Mouse (Mus musculus): ENCODE measurements around the gene Tmem186. TPM values are rescaled to one million over a fixed set of nuclear protein-coding genes. Genes with fewer than 3 reads are reported as not detected.

The Tmem186 gene
- polyA plus RNA-seq, 1 experiment from 2014 or later: 21.1 TPM

DNA sequence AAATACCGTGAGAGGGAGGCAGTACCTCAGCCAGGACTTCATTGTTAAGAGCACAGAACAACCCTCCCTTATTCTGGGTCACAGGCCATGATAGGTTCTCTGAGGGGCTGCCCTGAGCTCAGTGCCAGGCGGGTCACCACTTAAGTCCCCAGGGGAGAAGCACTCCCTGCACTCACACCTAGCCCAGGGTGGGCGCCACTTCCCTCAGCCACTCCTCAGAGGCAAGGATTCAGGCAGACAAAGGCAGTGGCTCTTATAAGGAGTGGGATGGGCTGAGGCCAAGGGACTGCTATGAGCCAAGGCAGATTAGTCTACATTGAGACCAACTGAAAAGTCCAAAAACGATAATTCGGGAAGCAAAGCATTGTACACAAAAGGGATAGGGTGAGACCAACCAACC, 27.9 kb upstream of the Tmem186 start:
- H3K36me3 ChIP-seq: peaks cover 47% of the 10 kb centered on the region
- WGBS: 85% methylated on average over 5 of the region's 5 CpGs

DNA sequence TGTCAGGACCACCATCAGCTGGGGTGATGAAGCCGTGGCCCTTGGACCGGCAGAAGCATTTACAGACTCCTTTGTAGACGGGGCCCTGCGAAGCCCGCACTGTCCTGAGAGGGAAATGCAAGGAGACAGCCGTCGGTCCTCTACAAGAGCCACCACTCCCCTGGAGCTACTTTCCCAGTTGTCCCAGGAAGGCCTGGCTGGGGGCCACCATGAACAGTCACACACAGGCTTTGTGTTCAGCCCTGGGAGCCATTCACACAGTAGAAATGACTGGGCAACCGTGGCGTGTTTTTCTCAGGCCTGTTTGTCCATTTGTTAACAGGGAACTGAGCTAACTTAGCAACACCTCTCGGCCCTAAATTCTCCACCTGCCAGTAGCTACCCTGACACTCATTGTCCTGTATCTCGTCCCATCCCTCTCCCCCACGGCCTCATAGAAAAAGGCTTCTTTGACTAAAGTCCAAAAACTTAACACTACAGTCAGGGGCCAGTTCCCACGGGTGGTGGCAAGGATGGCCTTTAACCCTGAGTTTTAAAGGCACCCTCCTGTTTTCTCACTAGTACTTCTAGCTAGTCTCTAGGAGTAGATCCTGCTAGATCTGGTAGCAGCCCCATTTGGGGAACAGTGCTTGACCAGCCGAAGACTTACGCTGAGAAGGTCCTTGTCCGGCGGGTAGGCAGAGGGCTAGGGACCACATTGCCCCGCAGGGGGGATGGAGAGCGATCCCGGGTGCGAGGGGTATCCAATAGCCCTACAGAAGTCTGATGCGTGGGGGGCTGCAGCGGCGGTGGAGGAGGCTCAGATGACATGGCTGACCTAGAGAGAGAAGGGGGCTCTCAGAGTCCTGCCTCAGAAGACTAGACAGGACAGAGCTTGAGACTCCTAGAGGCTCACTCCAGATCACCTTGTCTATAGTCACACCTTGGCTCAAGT, 26.4 kb upstream of the Tmem186 start:
- no peak for ATAC-seq (ENCODE audit: low FRiP score, low read depth)
- H3K36me3 ChIP-seq: peaks cover 61% of the 10 kb centered on the region
- H3K4me2 ChIP-seq (replicated peaks): no peak overlapping the region
- no peak overlapping the region for H3K4me3 ChIP-seq
- H3K9me3 ChIP-seq: no peaks in the 10 kb centered on the region
- no peaks in the 10 kb centered on the region for H3K27me3 ChIP-seq
- peaks cover 19% of the 10 kb centered on the region for H3K4me1 ChIP-seq
- no peak overlapping the region for H3K9ac ChIP-seq
- 88% methylated on average over 24 of the region's 24 CpGs for whole genome bisulfite sequencing
- H3K27ac ChIP-seq: no peak overlapping the region

More for the DNA sequence above, 27.9 kb upstream of the Tmem186 start:
- H3K4me3 ChIP-seq: no peak overlapping the region
- no peak overlapping the region for H3K27ac ChIP-seq
- H3K4me1 ChIP-seq: peaks cover 34% of the 10 kb centered on the region
- no peaks in the 10 kb centered on the region for H3K9me3 ChIP-seq
- no peak overlapping the region for H3K4me2 ChIP-seq (replicated peaks)
- H3K9ac ChIP-seq: no peak overlapping the region
- H3K27me3 ChIP-seq: no peaks in the 10 kb centered on the region
- no peak for ATAC-seq (ENCODE audit: low FRiP score, low read depth)

DNA sequence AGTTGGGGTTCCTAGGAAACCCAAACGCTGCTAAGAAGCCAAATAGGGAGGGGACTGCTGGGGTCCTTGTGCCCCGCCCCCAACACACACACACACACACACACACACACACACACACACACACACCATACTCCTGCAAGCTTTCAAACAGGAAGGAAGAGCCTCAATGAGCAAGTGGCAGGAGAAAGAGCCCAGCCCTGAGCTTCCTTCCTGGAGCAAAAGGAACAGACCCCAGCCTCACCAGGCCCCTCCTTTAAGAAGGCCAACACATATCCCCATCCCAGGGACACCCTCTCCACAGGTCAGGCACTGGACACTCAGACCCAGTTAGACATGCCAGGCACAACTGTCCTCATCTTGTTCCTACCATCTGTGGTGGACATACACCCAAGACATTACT, 25.5 kb upstream of the Tmem186 start:
- H3K27me3 ChIP-seq: no peaks in the 10 kb centered on the region
- no CpG with 5 or more reads among the region's 2 CpGs for WGBS
- no peak overlapping the region for H3K4me3 ChIP-seq
- H3K4me2 ChIP-seq (replicated peaks): no peak overlapping the region
- H3K9me3 ChIP-seq: no peaks in the 10 kb centered on the region
- H3K4me1 ChIP-seq: peaks cover 12% of the 10 kb centered on the region; the same call in 1 of the 2 replicates
- H3K27ac ChIP-seq: no peak overlapping the region
- peaks cover 66% of the 10 kb centered on the region for H3K36me3 ChIP-seq
- H3K9ac ChIP-seq: no peak overlapping the region
- no peak for ATAC-seq (ENCODE audit: low FRiP score, low read depth)

DNA sequence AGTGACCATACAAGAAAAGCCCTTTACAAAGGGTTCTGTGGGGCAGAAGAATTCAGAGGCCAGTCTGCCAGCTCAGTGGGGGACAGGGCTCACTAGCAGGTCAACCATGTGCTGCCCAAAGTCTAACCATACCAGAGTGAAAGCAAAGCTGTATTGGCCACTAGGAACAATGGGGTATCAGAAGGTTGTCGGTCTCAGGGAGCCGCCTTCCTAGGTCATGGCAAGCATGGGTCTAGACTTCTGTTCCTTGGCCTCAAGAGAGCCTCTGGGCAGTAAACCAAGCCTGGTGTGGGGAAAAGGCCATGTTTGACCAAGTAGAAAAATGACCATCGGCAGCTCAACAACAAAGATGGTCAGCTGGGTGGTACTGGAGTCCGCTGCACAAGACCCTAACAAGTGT, 21.3 kb upstream of the Tmem186 start:
- Histone ChIP-seq H3K4me1 (peaks cover 6% of the 10 kb centered on the region), H3K27ac (no peak overlapping the region), H3K4me3 (no peak overlapping the region), H3K36me3 (peaks cover 86% of the 10 kb centered on the region), H3K27me3 (no peaks in the 10 kb centered on the region), H3K9me3 (no peaks in the 10 kb centered on the region), H3K9ac (no peak overlapping the region), H3K4me2 (replicated peaks) (no peak overlapping the region)
- no peak for ATAC-seq (ENCODE audit: low FRiP score, low read depth)
- WGBS: 94% methylated on average over 4 of the region's 4 CpGs

DNA sequence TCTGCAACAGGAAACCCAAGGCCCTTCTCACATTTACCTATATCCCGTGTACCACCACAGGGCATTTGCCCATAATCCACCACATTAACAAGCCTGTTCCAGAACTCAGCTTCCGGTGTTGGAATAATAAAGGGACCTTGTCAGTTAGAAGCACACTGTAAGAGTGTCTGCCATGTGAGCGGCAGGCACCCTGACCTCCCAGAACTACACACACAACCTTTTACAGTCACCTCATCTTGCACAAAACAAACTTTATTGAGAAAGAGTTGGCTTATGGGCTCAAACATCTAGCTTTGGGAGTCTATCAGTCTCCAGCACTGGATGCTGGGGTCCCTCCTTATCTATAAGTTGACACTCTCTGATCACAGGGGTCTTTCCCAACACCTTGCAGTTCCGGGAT, 20.8 kb upstream of the Tmem186 start:
- Histone ChIP-seq H3K4me3 (no peak overlapping the region), H3K9ac (no peak overlapping the region), H3K36me3 (peaks cover 86% of the 10 kb centered on the region), H3K27ac (no peak overlapping the region), H3K4me1 (peaks cover 10% of the 10 kb centered on the region), H3K4me2 (replicated peaks) (no peak overlapping the region), H3K9me3 (no peaks in the 10 kb centered on the region), H3K27me3 (no peaks in the 10 kb centered on the region)
- ATAC-seq (ENCODE audit: low FRiP score, low read depth): no peak
- 72% methylated on average over 4 of the region's 4 CpGs for WGBS

DNA sequence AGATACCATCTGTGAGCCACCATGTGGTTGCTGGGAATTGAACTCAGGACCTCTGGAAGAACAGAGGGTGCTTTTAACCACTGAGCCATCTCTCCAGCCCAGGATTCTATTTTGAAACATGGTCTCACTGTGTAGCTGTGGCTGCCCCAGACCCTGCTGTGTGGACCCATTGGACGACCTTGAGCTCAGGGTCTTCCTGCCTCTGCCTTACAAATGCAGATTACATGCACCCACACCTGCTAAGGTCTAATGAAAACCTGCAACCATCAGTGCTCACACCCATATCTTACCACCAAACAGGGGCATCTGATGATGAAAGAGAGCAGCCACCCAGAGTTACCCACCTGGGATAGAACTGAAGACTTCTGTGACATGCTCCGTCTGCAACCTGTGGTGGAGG, 18.7 kb upstream of the Tmem186 start:
- no peak overlapping the region for H3K9ac ChIP-seq
- no peak overlapping the region for H3K4me2 ChIP-seq (replicated peaks)
- no peak for ATAC-seq (ENCODE audit: low FRiP score, low read depth)
- no peaks in the 10 kb centered on the region for H3K9me3 ChIP-seq
- peaks cover 11% of the 10 kb centered on the region for H3K4me1 ChIP-seq
- no peaks in the 10 kb centered on the region for H3K27me3 ChIP-seq
- peaks cover 83% of the 10 kb centered on the region for H3K36me3 ChIP-seq
- H3K27ac ChIP-seq: no peak overlapping the region
- H3K4me3 ChIP-seq: no peak overlapping the region
- 89% methylated on average over 2 of the region's 2 CpGs for WGBS

DNA sequence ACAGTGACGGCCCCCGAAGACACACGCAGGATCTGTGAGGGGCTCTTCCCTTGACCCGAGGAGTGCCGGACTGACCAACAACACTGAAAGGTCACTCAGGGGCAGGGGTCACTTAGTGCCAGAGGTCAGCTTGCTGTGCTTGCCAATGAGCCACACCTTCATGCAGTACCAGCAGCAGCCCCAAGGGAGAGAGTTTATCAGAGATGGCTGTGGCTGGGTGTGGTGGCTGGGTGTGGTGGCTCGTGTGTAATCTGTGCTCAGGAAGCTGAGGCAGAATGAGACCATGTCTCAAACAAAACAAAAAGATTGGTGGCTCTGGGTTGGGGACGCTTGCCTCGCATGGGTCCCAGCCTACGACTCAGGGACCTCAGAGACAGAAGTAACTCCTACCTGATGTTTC, 18.1 kb upstream of the Tmem186 start:
- Histone ChIP-seq H3K9me3 (no peaks in the 10 kb centered on the region), H3K36me3 (peaks cover 85% of the 10 kb centered on the region), H3K27ac (no peak overlapping the region), H3K9ac (no peak overlapping the region), H3K4me3 (no peak overlapping the region), H3K27me3 (no peaks in the 10 kb centered on the region), H3K4me2 (replicated peaks) (no peak overlapping the region), H3K4me1 (peaks cover 11% of the 10 kb centered on the region)
- 85% methylated on average over 9 of the region's 9 CpGs for WGBS
- ATAC-seq (ENCODE audit: low FRiP score, low read depth): no peak

DNA sequence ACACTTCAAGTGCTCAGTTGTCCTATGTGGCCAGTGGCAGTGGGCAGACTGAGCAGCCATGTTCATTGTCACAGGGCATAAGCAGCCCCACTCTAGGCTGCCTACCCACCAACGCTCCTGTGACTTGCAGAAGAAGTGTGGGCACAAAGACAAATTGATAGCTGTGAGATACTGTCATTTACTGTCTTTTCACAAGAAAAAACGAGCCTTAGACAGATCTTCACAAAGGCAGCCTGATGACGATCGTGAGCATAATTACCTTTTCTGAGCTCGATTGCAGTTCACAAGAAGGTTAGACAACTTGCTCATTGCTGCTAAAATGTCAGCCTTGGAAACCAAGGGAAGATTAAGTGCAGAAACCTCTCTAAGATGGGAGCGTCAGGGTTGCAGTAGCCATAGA, 17.6 kb upstream of the Tmem186 start:
- no peak overlapping the region for H3K9ac ChIP-seq
- peaks cover 11% of the 10 kb centered on the region for H3K4me1 ChIP-seq
- H3K4me3 ChIP-seq: no peak overlapping the region
- ATAC-seq (ENCODE audit: low FRiP score, low read depth): no peak
- H3K36me3 ChIP-seq: peaks cover 86% of the 10 kb centered on the region
- WGBS: 83% methylated on average over 6 of the region's 6 CpGs
- no peak overlapping the region for H3K27ac ChIP-seq
- H3K4me2 ChIP-seq (replicated peaks): no peak overlapping the region
- H3K27me3 ChIP-seq: no peaks in the 10 kb centered on the region
- H3K9me3 ChIP-seq: no peaks in the 10 kb centered on the region

DNA sequence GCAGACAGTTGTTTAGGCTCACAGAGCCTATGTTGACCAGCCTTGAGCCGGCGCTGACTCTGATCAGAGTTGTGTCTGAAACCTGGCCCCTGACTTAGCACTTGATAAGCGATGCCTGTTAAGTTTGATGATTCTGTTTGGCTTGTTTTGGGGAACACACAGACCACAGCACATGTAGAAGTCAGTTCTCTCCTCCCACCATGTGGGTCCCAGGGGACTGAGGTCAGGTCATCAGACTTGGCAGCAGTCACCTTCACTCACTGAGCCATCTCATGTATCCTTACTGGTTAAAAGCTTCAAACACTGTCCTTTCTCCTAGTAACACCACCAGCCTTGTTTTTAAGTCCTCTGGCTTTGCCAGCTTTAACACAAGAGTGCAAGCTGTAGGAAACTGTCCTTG, 12.5 kb upstream of the Tmem186 start:
- ATAC-seq (ENCODE audit: low FRiP score, low read depth): no peak
- Histone ChIP-seq H3K9me3 (no peaks in the 10 kb centered on the region), H3K9ac (no peak overlapping the region), H3K4me2 (replicated peaks) (no peak overlapping the region), H3K4me3 (no peak overlapping the region), H3K36me3 (peaks cover 87% of the 10 kb centered on the region), H3K27ac (no peak overlapping the region), H3K27me3 (no peaks in the 10 kb centered on the region), H3K4me1 (peaks cover 11% of the 10 kb centered on the region)
- 96% methylated on average over 3 of the region's 3 CpGs for WGBS

DNA sequence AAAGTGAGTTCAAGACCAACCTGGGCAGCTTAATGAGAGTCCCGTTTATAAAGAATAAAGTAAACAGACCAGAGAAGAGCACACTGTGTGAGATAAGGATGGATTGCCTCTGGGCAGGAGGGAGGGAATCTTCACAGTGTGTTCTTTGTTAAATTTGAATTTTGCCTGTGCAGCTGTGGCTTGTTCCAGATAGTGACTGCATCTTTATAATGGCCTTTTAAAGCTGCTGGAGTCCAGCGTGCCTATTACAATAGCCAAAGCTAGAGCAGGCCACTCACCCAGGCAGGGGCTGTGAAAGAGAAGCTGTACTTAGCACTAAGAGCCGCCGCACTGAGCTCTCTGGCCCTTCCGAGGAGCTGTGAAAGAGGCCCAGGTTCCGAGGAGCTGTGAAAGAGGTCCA, 8.0 kb upstream of the Tmem186 start:
- no peak overlapping the region for H3K27ac ChIP-seq

DNA sequence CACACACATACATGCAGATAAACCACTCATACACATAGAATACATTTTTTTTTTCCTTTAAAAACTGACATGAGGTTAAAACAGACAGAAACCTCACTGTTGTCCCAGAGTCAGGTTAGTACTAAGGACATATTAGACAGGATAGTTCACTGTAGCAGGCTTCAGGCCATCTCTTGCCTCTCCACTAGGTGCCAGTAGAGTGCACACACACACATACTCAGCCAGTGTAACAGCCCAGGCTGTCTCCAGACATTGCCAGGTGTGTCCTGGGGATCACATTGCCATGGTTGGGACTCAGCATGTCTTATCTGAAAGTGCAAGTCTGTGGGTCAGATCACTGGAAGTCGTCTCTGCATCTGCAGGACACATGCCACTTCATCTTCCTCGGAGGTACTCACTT, 6.3 kb upstream of the Tmem186 start:
- Histone ChIP-seq H3K27ac (no peak overlapping the region), H3K4me1 (no peaks in the 10 kb centered on the region; the same call in 1 of the 2 replicates), H3K27me3 (no peaks in the 10 kb centered on the region), H3K4me2 (replicated peaks) (no peak overlapping the region), H3K9me3 (no peaks in the 10 kb centered on the region), H3K36me3 (peaks cover 74% of the 10 kb centered on the region), H3K4me3 (no peak overlapping the region), H3K9ac (no peak overlapping the region)
- ATAC-seq (ENCODE audit: low FRiP score, low read depth): peak; percentile 64; the same call in 1 of the 2 replicates
- whole genome bisulfite sequencing: 83% methylated on average over 2 of the region's 2 CpGs

More for the DNA sequence above, 8.0 kb upstream of the Tmem186 start:
- no peak overlapping the region for H3K4me2 ChIP-seq (replicated peaks)
- H3K4me3 ChIP-seq: no peak overlapping the region
- H3K4me1 ChIP-seq: no peaks in the 10 kb centered on the region
- H3K9me3 ChIP-seq: no peaks in the 10 kb centered on the region
- H3K36me3 ChIP-seq: peaks cover 82% of the 10 kb centered on the region
- H3K27me3 ChIP-seq: no peaks in the 10 kb centered on the region
- no peak for ATAC-seq (ENCODE audit: low FRiP score, low read depth)
- 90% methylated on average over 6 of the region's 6 CpGs for whole genome bisulfite sequencing
- no peak overlapping the region for H3K9ac ChIP-seq

DNA sequence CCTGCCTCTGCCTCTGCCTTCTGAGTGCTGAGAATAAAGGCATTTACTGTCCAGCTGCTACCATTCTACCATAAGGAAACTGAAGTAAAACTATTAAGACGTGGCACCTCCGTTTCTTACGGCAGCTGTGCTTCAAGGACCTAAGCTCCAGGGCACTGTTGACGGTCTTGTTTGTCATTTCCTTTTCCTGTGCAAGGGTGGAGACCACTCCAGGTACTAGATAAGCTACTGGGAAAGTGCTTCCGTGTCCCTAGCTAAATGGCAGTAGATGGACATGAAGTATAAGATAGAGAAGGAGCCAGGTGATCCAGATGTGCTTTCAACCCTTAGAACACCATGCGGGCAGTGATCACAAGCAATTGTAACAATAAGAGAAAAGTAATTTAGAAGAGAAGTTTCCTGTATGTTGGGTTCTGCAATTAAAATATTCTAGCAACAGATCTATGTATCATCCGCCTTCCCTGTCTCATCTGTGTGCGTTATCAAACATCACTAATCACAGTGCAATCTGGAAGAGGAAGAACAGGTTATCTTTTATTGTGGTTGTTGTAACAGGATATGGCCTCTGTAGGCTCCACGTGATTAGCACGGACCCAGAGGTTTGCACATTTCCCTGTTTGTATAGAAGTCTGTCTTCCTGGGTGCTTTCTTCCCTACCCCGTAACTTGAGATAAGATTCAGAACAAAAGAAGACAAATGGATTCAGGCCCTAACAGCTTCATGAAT, 2.1 kb upstream of the Tmem186 start:
- no peak overlapping the region for H3K4me3 ChIP-seq

More for the DNA sequence above, 2.1 kb upstream of the Tmem186 start:
- peaks cover 20% of the 10 kb centered on the region for H3K4me1 ChIP-seq
- H3K36me3 ChIP-seq: peaks cover 48% of the 10 kb centered on the region
- 90% methylated on average over 11 of the region's 11 CpGs for WGBS
- H3K9ac ChIP-seq: no peak overlapping the region
- no peak overlapping the region for H3K4me2 ChIP-seq (replicated peaks)
- ATAC-seq (ENCODE audit: low FRiP score, low read depth): no peak
- no peak overlapping the region for H3K27ac ChIP-seq
- H3K27me3 ChIP-seq: no peaks in the 10 kb centered on the region
- H3K9me3 ChIP-seq: no peaks in the 10 kb centered on the region
